Mouse (Mus musculus) cerebellum, postnatal 4 days (tissue): ENCODE results near the gene Ift20.

Experiments used
- DNase-seq, 2 experiments: peaks; one replicate each; pipeline ENCODE4 v3.0.0; 2022; ENCODE audit warnings: low spot score in 2 of 2, mixed read lengths in 1 of 2

The Ift20 gene

GRCm38 (mm10) chr11:78536080-78536689 is at the start of gene Ift20, which contains the start of gene Tnfaip1:
TSS of gene Ift20 (plus strand) at chr11:78536361.
TSS of gene Tnfaip1 (minus strand) at chr11:78536332.
- DNase-seq: peak; percentile 91 to 94

GRCm38 (mm10) chr11:78488168-78488567 is 48.0 kb upstream of the Ift20 start:
- peak; percentile 74 to 85 for DNase-seq

- peak in 1 of 2 experiments; percentile 67 for DNase-seq
Observed at GRCm38 (mm10) chr11:78490781-78491241, 45.4 kb upstream of the Ift20 start.

- no peak for DNase-seq
Observed at GRCm38 (mm10) chr11:78495904-78496303, 40.3 kb upstream of the Ift20 start.

- DNase-seq: peak in 1 of 2 experiments; percentile 67
Observed at GRCm38 (mm10) chr11:78497071-78497541, 39.1 kb upstream of the Ift20 start.

- peak; percentile 81 to 93 for DNase-seq
Observed at GRCm38 (mm10) chr11:78497544-78498522, 38.3 kb upstream of the Ift20 start, which contains the start of gene Sarm1. TSS of gene Sarm1 (minus strand) at chr11:78497754.

- no peak for DNase-seq
Observed at GRCm38 (mm10) chr11:78499004-78499403, 37.2 kb upstream of the Ift20 start, which contains the start of gene Vtn. TSS of gene Vtn (plus strand) at chr11:78499091.

GRCm38 (mm10) chr11:78499543-78499942 is 36.6 kb upstream of the Ift20 start:
- no peak for DNase-seq

- no peak for DNase-seq
Observed at GRCm38 (mm10) chr11:78500623-78501202, 35.4 kb upstream of the Ift20 start.

GRCm38 (mm10) chr11:78501529-78501928 is 34.6 kb upstream of the Ift20 start:
- DNase-seq: no peak

GRCm38 (mm10) chr11:78502909-78503650 is 33.1 kb upstream of the Ift20 start, which contains the start of gene Sebox:
TSS of gene Sebox (plus strand) at chr11:78503447.
- peak in 1 of 2 experiments; percentile 56 for DNase-seq

GRCm38 (mm10) chr11:78505430-78505829 is 30.7 kb upstream of the Ift20 start:
- no peak for DNase-seq

- peak in 1 of 2 experiments; percentile 32 for DNase-seq
Observed at GRCm38 (mm10) chr11:78509148-78509547, 27.0 kb upstream of the Ift20 start.

- peak; percentile 77 to 92 for DNase-seq
Observed at GRCm38 (mm10) chr11:78512025-78512957, 23.9 kb upstream of the Ift20 start, which contains the start of the genes Tmem199 and Poldip2. TSS of gene Tmem199 (minus strand) at chr11:78512172. TSS of gene Poldip2 (plus strand) at chr11:78512193.

GRCm38 (mm10) chr11:78513106-78513790 is 22.9 kb upstream of the Ift20 start:
- no peak for DNase-seq

- DNase-seq: peak in 1 of 2 experiments; percentile 13
Observed at GRCm38 (mm10) chr11:78515549-78516325, 20.4 kb upstream of the Ift20 start.

- no peak for DNase-seq
Observed at GRCm38 (mm10) chr11:78518931-78519330, 17.2 kb upstream of the Ift20 start.

GRCm38 (mm10) chr11:78521880-78522279 is 14.3 kb upstream of the Ift20 start:
- no peak for DNase-seq
